Mouse (Mus musculus): ENCODE measurements around the gene Echdc1. TPM values are rescaled to one million over a fixed set of nuclear protein-coding genes. Genes with fewer than 3 reads are reported as not detected.
"Not testable (repeated sequence)": the region's sequence is repeated elsewhere in the genome, so short reads cannot be mapped to it uniquely, and the experiment has no call there.

Gene Echdc1
- polyA plus RNA-seq, 1 experiment from 2014 or later = 23.5 TPM

GRCm38 (mm10) chr10:29352575-29352974 is 39.6 kb downstream of the Echdc1 start:
- Histone ChIP-seq H3K9ac (no peak overlapping the region), H3K4me2 (no peak overlapping the region), H3K36me3 (replicated peaks) (peaks cover under 1% of the 10 kb centered on the region; the same call in 1 of the 2 replicates), H3K27me3 (replicated peaks) (no peaks in the 10 kb centered on the region), H3K4me1 (peaks cover 31% of the 10 kb centered on the region), H3K4me3 (no peak overlapping the region), H3K27ac (no peak overlapping the region), H3K9me3 (no peaks in the 10 kb centered on the region)
- ATAC-seq (replicated peaks) = no peak
- WGBS = 68% methylated on average over 3 of the region's 3 CpGs

GRCm38 (mm10) chr10:29354183-29354582 is 41.2 kb downstream of the Echdc1 start:
- Histone ChIP-seq H3K9ac (no peak overlapping the region), H3K27me3 (replicated peaks) (no peaks in the 10 kb centered on the region), H3K36me3 (replicated peaks) (no peaks in the 10 kb centered on the region), H3K27ac (no peak overlapping the region), H3K4me1 (peaks cover 43% of the 10 kb centered on the region), H3K4me3 (no peak overlapping the region), H3K4me2 (no peak overlapping the region), H3K9me3 (no peaks in the 10 kb centered on the region)
- 33% methylated on average over 7 of the region's 7 CpGs for WGBS
- 0 out of 2 replicates have a peak, but pooled peaks have one; percentile 46 for ATAC-seq (replicated peaks)

- H3K4me2 ChIP-seq = peak overlapping the region; percentile 65
- peak overlapping the region; percentile 99 for H3K27ac ChIP-seq
- peaks cover 43% of the 10 kb centered on the region for H3K4me1 ChIP-seq
- H3K4me3 ChIP-seq = peak overlapping the region; percentile 58
- H3K36me3 ChIP-seq (replicated peaks) = no peaks in the 10 kb centered on the region
- H3K9ac ChIP-seq = peak overlapping the region; percentile 77
- under 1% methylated on average over 6 of the region's 6 CpGs for WGBS
- no peaks in the 10 kb centered on the region for H3K27me3 ChIP-seq (replicated peaks)
- peak; percentile 7; the same call in 1 of the 2 replicates for ATAC-seq (replicated peaks)
- no peaks in the 10 kb centered on the region for H3K9me3 ChIP-seq
These were observed 48.1 kb downstream of the Echdc1 start for GRCm38 (mm10) chr10:29361095-29361463.

- H3K27ac ChIP-seq = peak overlapping the region; percentile 99
- peak overlapping the region; percentile 78 for H3K4me2 ChIP-seq
- under 1% methylated on average over 98 of the region's 100 CpGs for WGBS
- peak; percentile 97 for ATAC-seq (replicated peaks)
- H3K4me1 ChIP-seq = peaks cover 39% of the 10 kb centered on the region
- no peaks in the 10 kb centered on the region for H3K36me3 ChIP-seq (replicated peaks)
- H3K9ac ChIP-seq = peak overlapping the region; percentile 77
- peak overlapping the region; percentile 58 for H3K4me3 ChIP-seq
- no peaks in the 10 kb centered on the region for H3K9me3 ChIP-seq
- no peaks in the 10 kb centered on the region for H3K27me3 ChIP-seq (replicated peaks)
These were observed 48.7 kb downstream of the Echdc1 start for GRCm38 (mm10) chr10:29361464-29362196.

GRCm38 (mm10) chr10:29362197-29362900 is 49.4 kb downstream of the Echdc1 start, which contains the start of gene Rnf146:
Rnf146 (minus strand) TSS chr10:29362442.
- Histone ChIP-seq H3K9me3 (no peaks in the 10 kb centered on the region), H3K27me3 (replicated peaks) (no peaks in the 10 kb centered on the region), H3K27ac (peak within 1 kb of the TSS; percentile 99), H3K36me3 (replicated peaks) (no peaks in the 10 kb centered on the region), H3K4me3 (peak within 1 kb of the TSS; percentile 58), H3K9ac (peak within 1 kb of the TSS; percentile 77), H3K4me1 (peaks cover 32% of the 10 kb centered on the region), H3K4me2 (peak within 1 kb of the TSS; percentile 78)
- 9% methylated on average over 15 of the region's 15 CpGs for WGBS
- ATAC-seq (replicated peaks) = no peak

GRCm38 (mm10) chr10:29374065-29374464 is 61.1 kb downstream of the Echdc1 start:
- no peak for ATAC-seq (replicated peaks)
- no peak overlapping the region for H3K4me2 ChIP-seq
- no peak overlapping the region for H3K9ac ChIP-seq
- H3K36me3 ChIP-seq (replicated peaks) = no peaks in the 10 kb centered on the region
- H3K9me3 ChIP-seq = no peaks in the 10 kb centered on the region
- H3K4me3 ChIP-seq = no peak overlapping the region
- no peak overlapping the region for H3K27ac ChIP-seq
- no peaks in the 10 kb centered on the region for H3K27me3 ChIP-seq (replicated peaks)
- no peaks in the 10 kb centered on the region for H3K4me1 ChIP-seq
- 82% methylated on average over 5 of the region's 5 CpGs for WGBS

DNA sequence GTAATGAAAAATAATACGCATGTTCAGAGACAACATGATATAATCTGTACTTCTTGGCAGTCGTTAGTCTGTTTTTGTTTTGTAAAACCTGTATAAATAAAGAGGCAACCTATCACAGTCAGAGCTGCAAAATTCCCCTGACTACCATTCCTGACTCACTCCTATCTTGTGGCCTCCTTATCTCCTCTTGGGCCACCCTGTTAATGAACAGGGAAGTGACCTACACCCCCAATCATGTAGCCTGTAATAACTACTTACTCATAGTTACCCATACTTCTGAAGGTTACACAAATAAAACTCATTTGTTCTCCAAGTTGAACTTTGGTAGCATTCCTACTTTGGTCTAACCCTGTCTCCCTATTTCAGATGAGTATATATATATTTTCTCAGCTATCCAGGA is 68.6 kb downstream of the Echdc1 start:
- H3K4me1 ChIP-seq = no peaks in the 10 kb centered on the region
- no peaks in the 10 kb centered on the region for H3K27me3 ChIP-seq (replicated peaks)
- H3K9ac ChIP-seq = no peak overlapping the region
- no peak for ATAC-seq (replicated peaks)
- no peaks in the 10 kb centered on the region for H3K9me3 ChIP-seq
- no peak overlapping the region for H3K4me3 ChIP-seq
- WGBS = 88% methylated on average over 2 of the region's 2 CpGs
- H3K36me3 ChIP-seq (replicated peaks) = no peaks in the 10 kb centered on the region
- no peak overlapping the region for H3K4me2 ChIP-seq
- H3K27ac ChIP-seq = no peak overlapping the region

- not testable (repeated sequence) for H3K9me3 ChIP-seq; H3K4me2 ChIP-seq; ATAC-seq (replicated peaks); H3K36me3 ChIP-seq (replicated peaks); H3K27ac ChIP-seq; H3K9ac ChIP-seq; H3K4me3 ChIP-seq; H3K27me3 ChIP-seq (replicated peaks); H3K4me1 ChIP-seq
- 72% methylated on average over 2 of the region's 2 CpGs for WGBS
These were observed 81.9 kb downstream of the Echdc1 start for GRCm38 (mm10) chr10:29394890-29395289.

Other genes with a start within 250 kb of the Echdc1 start
- gene Soga3, start 169.3 kb upstream of the Echdc1 start, polyA plus RNA-seq (2015; fragmentation: Nextera tagmentation; extraction: Ambion mirVana) = 112 and 119 TPM in 2 replicates
- gene Gm49353, start 114.2 kb upstream of the Echdc1 start, polyA plus RNA-seq (2015; fragmentation: Nextera tagmentation; extraction: Ambion mirVana) = 10.6 and 12.3 TPM in 2 replicates
- gene 9330159F19Rik, start 101.6 kb upstream of the Echdc1 start, polyA plus RNA-seq (2015; fragmentation: Nextera tagmentation; extraction: Ambion mirVana) = 31.0 and 33.2 TPM in 2 replicates
- 90.9 and 95.0 TPM in 2 replicates for gene Rnf146, start 49.3 kb downstream of the Echdc1 start, polyA plus RNA-seq (2015; fragmentation: Nextera tagmentation; extraction: Ambion mirVana)
- 6.6 and 7.4 TPM in 2 replicates for gene Rspo3, start 222.7 kb downstream of the Echdc1 start, polyA plus RNA-seq (2015; fragmentation: Nextera tagmentation; extraction: Ambion mirVana)

Data from midbrain, embryonic 15.5 days (tissue).